Mouse (Mus musculus) stomach, postnatal 0 days (tissue): ENCODE data around the gene Cep126. TPM values are rescaled to one million over a fixed set of nuclear protein-coding genes. Genes with fewer than 3 reads are reported as not detected.

Experiments used
- ATAC-seq: fragments of 200-750 bp; cut with Nextera tagmentation; 2 replicates; pipeline ENCODE4 v1.8.0; 2017; ENCODE audit not compliant: low FRiP score, low TSS enrichment
- DNase-seq: peaks from one replicate; pipeline ENCODE4 v3.0.0-alpha.2; 2016; ENCODE audit warnings: low spot score
- H3K27ac ChIP-seq: fragments of 300-500 bp; sonication (generic); replicated peaks from 2 replicates; pipeline ENCODE4 v1.5.1; 2014; ENCODE audit warnings: mild to moderate bottlenecking, control low read depth
- H3K27me3 ChIP-seq: fragments of 300-500 bp; sonication (generic); 2 replicates; pipeline ENCODE4 v1.6.1; 2014; ENCODE audit warnings: low read length; ENCODE audit not compliant: control insufficient read depth, insufficient read depth
- H3K36me3 ChIP-seq: fragments of 300-500 bp; sonication (generic); 2 replicates; pipeline ENCODE4 v1.6.1; 2014; ENCODE audit warnings: low read length, mixed read lengths; ENCODE audit not compliant: control insufficient read depth, insufficient read depth
- H3K4me1 ChIP-seq: fragments of 300-500 bp; sonication (generic); replicated peaks from 2 replicates; pipeline ENCODE4 v1.6.1; 2014; ENCODE audit warnings: antibody characterized with exemption; ENCODE audit not compliant: control insufficient read depth, insufficient read depth
- H3K4me2 ChIP-seq: fragments of 300-500 bp; sonication (generic); replicated peaks from 2 replicates; pipeline ENCODE4 v1.6.1; 2014; ENCODE audit warnings: low read depth, mild to moderate bottlenecking, control low read depth, moderate library complexity
- H3K4me3 ChIP-seq: fragments of 300-500 bp; sonication (generic); 2 replicates; pipeline ENCODE4 v1.5.1; 2014; ENCODE audit warnings: low read depth, low read length, control low read depth
- H3K9ac ChIP-seq: fragments of 300-500 bp; sonication (generic); 2 replicates; pipeline ENCODE4 v1.6.1; 2014; ENCODE audit warnings: mild to moderate bottlenecking, low read length, control low read depth, mixed read lengths
- H3K9me3 ChIP-seq: fragments of 300-500 bp; sonication (generic); 2 replicates; pipeline ENCODE4 v1.6.1; 2016; ENCODE audit warnings: low read length; ENCODE audit not compliant: control insufficient read depth
- CTCF ChIP-seq: IDR thresholded peaks from 2 replicates; pipeline ENCODE4 v1.5.1; 2016; ENCODE audit warnings: antibody characterized with exemption, low read depth, mild to moderate bottlenecking, moderate library complexity
- EP300 ChIP-seq: optimal IDR thresholded peaks from 2 replicates; pipeline ENCODE3; 2016; ENCODE audit warnings: antibody characterized with exemption
- WGBS: fragments of 180-500 bp; shearing (Covaris S2); extraction: QIAGEN DNeasy Blood & Tissue Kit; methylation state at CpG from one replicate; pipeline ENCODE4 v1.1.7; 2014; 5-methylcytosine and 5-hydroxymethylcytosine counted together
- polyA plus RNA-seq: library from polyadenylated mRNA; unstranded; fragments of >200 nt; fragmentation: Nextera tagmentation; extraction: Ambion mirVana; gene quantifications from 2 replicates; pipeline ENCODE4 v1.2.1, GENCODE M21; 2015

Gene Cep126
- polyA plus RNA-seq, 1 experiment from 2014 or later, result 0.49 TPM

DNA sequence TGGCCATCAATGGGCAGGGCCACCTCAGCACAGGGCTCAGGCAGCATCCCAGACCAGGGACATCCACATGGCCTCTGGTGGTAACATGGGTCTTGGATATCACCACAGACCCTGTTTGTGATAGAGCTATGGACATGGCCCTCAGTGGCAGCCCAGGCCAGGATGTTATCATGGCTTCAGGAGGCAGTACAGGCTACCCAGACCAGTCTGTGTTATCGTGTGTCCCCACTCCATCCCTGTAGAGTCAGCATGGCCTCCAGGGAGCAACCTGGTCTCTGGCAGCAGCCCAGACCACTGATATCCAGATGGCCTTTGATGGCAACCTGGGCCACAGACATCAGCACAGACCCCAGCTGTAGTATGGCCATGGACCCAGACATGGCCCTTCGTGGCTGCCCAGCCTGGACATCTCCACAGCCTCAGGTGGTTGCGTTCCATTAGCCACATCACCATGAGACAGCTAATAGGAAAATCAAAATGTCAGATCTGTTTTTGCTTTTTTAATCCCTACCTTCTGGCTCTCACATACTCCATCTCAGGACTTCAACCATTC lies 60.8 kb downstream of the Cep126 start:
- Histone ChIP-seq H3K4me3 (no peak overlapping the region), H3K4me1 (no peaks in the 10 kb centered on the region), H3K9ac (no peak overlapping the region), H3K27ac (no peak overlapping the region), H3K27me3 (no peaks in the 10 kb centered on the region), H3K4me2 (no peak overlapping the region), H3K9me3 (no peaks in the 10 kb centered on the region), H3K36me3 (no peaks in the 10 kb centered on the region)
- DNase-seq, result no peak
- WGBS, result 89% methylated on average over 3 of the region's 3 CpGs
- TF ChIP-seq EP300, result no peak
- no peak for TF ChIP-seq CTCF
- no peak for ATAC-seq

DNA sequence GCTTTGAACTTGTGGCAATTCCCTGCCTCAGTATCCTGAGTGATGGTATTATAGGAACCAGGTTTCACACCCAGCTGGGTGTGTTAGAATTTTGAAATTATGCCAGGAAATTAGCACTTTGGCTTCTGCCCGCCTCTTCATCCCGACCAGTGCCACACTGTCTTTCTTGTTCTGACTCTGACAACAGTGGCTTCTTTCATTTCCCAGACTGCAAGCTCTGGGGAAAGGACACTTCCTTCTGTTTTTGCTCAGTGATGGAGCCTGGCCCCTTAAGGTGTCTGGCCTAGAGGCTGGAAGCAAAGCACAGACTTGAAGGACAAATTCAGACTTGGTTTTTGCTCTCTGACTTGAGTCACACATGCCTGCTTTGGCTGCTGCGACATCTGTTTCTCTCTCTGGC lies 74.5 kb downstream of the Cep126 start:
- Histone ChIP-seq H3K4me1 (no peaks in the 10 kb centered on the region), H3K27me3 (no peaks in the 10 kb centered on the region), H3K27ac (no peak overlapping the region), H3K4me2 (no peak overlapping the region), H3K9me3 (no peaks in the 10 kb centered on the region), H3K36me3 (no peaks in the 10 kb centered on the region), H3K4me3 (no peak overlapping the region), H3K9ac (no peak overlapping the region)
- TF ChIP-seq EP300 (no peak), CTCF (no peak)
- DNase-seq (no peak), ATAC-seq (no peak)
- WGBS, result 59% methylated on average over 3 of the region's 3 CpGs

DNA sequence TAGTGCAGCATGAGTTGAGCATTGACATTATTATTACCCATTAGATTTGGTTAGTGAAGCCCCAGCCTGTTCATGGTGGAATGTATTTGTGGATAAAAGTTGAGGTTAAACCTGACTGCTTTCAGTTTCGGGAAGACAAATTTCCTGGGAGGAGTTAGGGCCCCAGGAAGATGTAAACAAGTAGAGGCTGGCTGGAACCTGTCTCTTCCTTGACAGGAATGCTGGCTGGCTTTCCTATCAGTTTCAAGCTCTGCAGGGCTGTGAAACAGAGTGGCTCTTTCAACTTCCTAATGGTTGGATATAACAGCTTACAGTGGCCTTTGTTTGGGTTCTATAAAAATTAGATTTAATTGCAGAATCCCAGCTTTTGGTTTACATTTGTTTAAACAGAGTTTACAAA lies 79.3 kb downstream of the Cep126 start:
- Histone ChIP-seq H3K9me3 (no peaks in the 10 kb centered on the region), H3K4me2 (no peak overlapping the region), H3K9ac (no peak overlapping the region), H3K4me1 (no peaks in the 10 kb centered on the region), H3K36me3 (no peaks in the 10 kb centered on the region), H3K27me3 (no peaks in the 10 kb centered on the region), H3K4me3 (no peak overlapping the region), H3K27ac (no peak overlapping the region)
- DNase-seq, result no peak
- peak; percentile 61; the same call in 1 of the 2 replicates for ATAC-seq
- WGBS, result 14% methylated on average over 1 of the region's 1 CpGs
- no peak for TF ChIP-seq CTCF
- no peak for TF ChIP-seq EP300

DNA sequence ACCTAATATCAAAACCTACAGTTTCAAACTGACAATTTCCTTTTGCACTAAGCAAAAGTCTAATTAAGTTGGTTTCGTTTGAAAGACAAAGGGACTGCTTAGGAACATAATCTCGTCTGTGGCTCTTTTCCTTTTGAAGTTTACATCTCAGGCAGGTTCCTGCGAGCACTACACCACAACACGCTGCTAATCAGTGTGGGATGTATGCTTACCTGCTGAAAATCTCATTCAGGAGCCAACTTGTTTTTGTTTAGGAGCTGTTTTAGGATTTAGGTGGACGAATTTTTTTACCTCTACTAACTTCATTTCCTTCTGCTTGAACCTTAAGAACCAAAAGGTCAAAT lies 91.1 kb downstream of the Cep126 start:
- 14% methylated on average over 5 of the region's 5 CpGs for WGBS
- DNase-seq, result no peak
- ATAC-seq, result 0 out of 2 replicates have a peak, but pooled peaks have one; percentile 5

DNA sequence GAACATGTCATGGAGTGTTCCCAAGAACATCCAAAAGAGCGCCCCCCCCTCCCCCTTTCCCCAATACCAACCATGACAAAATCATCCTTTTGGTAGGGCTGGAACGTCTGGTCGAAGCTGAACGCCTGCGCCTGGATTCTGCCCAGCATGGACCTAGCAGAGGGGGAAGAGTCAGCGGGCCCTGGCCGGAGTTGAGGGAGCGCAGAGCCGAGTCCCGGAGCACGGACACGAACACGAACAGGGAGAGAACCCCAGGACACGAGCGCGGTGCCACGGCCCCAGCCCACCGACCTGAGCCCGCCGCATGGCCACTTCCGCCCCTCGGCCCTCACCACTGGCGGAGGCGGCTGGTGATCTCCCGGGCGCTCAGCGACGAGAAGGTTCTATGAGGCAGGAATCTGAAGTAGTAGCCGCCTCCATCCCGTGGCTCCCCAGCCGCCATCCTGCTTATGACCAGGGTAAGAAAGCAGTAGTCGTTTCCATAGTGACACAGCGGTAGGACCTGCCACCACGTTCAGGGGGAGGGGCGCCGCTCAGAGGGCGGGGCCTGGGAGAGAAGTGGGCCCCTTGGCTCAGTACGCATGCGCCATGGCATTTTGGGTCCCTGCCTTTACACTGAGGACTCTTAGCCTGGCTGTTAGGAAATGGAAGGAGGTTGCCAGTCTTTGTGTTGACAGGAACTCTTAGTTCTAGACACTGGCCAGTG lies 91.6 kb downstream of the Cep126 start, which contains the start of gene Cfap300:
TSS of gene Cfap300 (minus strand) at position 486 of the 706 bp plus-strand sequence.
- under 1% methylated on average over 39 of the region's 39 CpGs for WGBS
- H3K36me3 ChIP-seq, result no peaks in the 10 kb centered on the region
- H3K27ac ChIP-seq, result peak within 1 kb of the TSS; percentile 76
- peak within 1 kb of the TSS; percentile 68 for H3K9ac ChIP-seq
- no peaks in the 10 kb centered on the region for H3K4me1 ChIP-seq
- peak within 1 kb of the TSS; percentile 60 for H3K4me3 ChIP-seq
- TF ChIP-seq CTCF (peak; percentile 2; the same call in 1 of the 2 replicates), EP300 (no peak)
- peak within 1 kb of the TSS; percentile 78 for H3K4me2 ChIP-seq
- H3K27me3 ChIP-seq, result no peaks in the 10 kb centered on the region
- peak; percentile 94 for DNase-seq
- no peaks in the 10 kb centered on the region for H3K9me3 ChIP-seq
- ATAC-seq, result peak; percentile 97

More for the DNA sequence above, 91.1 kb downstream of the Cep126 start:
- Histone ChIP-seq H3K27ac (peak overlapping the region; percentile 74), H3K4me2 (peak overlapping the region; percentile 78), H3K9me3 (no peaks in the 10 kb centered on the region), H3K36me3 (no peaks in the 10 kb centered on the region), H3K27me3 (no peaks in the 10 kb centered on the region), H3K4me1 (no peaks in the 10 kb centered on the region), H3K4me3 (peak overlapping the region; percentile 60), H3K9ac (peak overlapping the region; percentile 35; the same call in 1 of the 2 replicates)
- TF ChIP-seq EP300 (no peak), CTCF (no peak)

DNA sequence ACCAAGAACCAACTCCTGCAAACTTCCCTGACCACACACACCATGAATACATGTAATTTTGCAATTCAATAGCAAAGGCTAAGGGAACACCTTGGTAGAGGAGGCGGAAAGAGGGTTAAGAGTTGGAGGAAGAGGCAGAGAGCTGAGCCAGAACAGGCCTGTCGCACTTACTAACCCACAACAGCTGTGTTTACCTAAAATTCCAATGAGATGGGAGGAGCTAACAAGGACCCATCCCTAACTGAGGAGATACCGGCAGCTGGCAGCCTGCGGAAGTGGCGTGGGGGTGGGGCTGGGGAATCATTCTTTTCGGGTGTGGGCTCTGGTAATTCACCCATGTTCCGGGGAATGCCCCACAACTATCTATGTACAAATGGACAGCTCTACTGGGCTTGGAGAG lies 98.5 kb downstream of the Cep126 start:
- H3K36me3 ChIP-seq, result no peaks in the 10 kb centered on the region
- no peak overlapping the region for H3K4me3 ChIP-seq
- DNase-seq (peak; percentile 29), ATAC-seq (peak; percentile 78; the same call in 1 of the 2 replicates)
- no peak overlapping the region; the same call in 1 of the 2 replicates for H3K27ac ChIP-seq
- H3K4me1 ChIP-seq, result peaks cover 2% of the 10 kb centered on the region; the same call in 1 of the 2 replicates
- no peak overlapping the region for H3K9ac ChIP-seq
- no peak overlapping the region for H3K4me2 ChIP-seq
- no peaks in the 10 kb centered on the region for H3K9me3 ChIP-seq
- WGBS, result 14% methylated on average over 7 of the region's 7 CpGs
- no peak for TF ChIP-seq CTCF
- no peak for TF ChIP-seq EP300
- H3K27me3 ChIP-seq, result no peaks in the 10 kb centered on the region
